Mouse (Mus musculus): ENCODE data around the gene Syndig1l.

GRCm38 (mm10) chr12:84726986-84727385 lies 28.4 kb upstream of the Syndig1l start:
- TF ChIP-seq ZNF384 (IDR thresholded peaks at IDR 0.05; ENCODE audit: low read depth, low read length): no peak
- no peak for TF ChIP-seq CHD2 (IDR thresholded peaks at IDR 0.05; ENCODE audit: low read depth, low read length)
- no peak for TF ChIP-seq ZC3H11A (IDR thresholded peaks at IDR 0.05; ENCODE audit: borderline replicate concordance, low read depth, low read length)

Measured in ES-E14 (cell line).